Mouse (Mus musculus) thymus, adult 2 months (tissue): ENCODE data around the gene Alkbh1.

Source experiments
- CTCF ChIP-seq: fragments of 200-500 bp; IDR thresholded peaks from 2 replicates; pipeline ENCODE4 v1.5.1; 2012; ENCODE audit warnings: mild to moderate bottlenecking, control low read depth, low read length, moderate library complexity, borderline replicate concordance; ENCODE audit not compliant: control insufficient read depth, poor library complexity, insufficient read depth; ENCODE audit errors: extremely low read depth
- POLR2A ChIP-seq: fragments of 200-500 bp; IDR thresholded peaks from 2 replicates; pipeline ENCODE4 v1.6.1; 2012; ENCODE audit warnings: mild to moderate bottlenecking, low read length, control low read depth, moderate library complexity; ENCODE audit not compliant: control insufficient read depth, poor library complexity, insufficient read depth; ENCODE audit errors: extremely low read depth

GRCm38 (mm10) chr12:87426354-87427031 lies 17.3 kb downstream of the Alkbh1 start:
- TF ChIP-seq CTCF (no peak), POLR2A (no peak)
